Mouse (Mus musculus): ENCODE measurements around the gene Tubb5. TPM values are rescaled to one million over a fixed set of nuclear protein-coding genes. Genes with fewer than 3 reads are reported as not detected.

The Tubb5 gene
- polyA plus RNA-seq, 1 experiment from 2014 or later = 1,626 TPM

- WGBS = 77% methylated on average over 2 of the region's 2 CpGs
- no peak overlapping the region for H3K4me2 ChIP-seq (ENCODE audit: low read depth, low read length)
- no peak for ATAC-seq (ENCODE audit: low read depth)
Measured at GRCm38 (mm10) chr17:35800905-35801304, 37.2 kb downstream of the Tubb5 start.

GRCm38 (mm10) chr17:35796835-35797234, 41.3 kb downstream of the Tubb5 start:
- 78% methylated on average over 5 of the region's 5 CpGs for WGBS
- Histone ChIP-seq H3K4me3 (ENCODE audit: low read depth, low read length) (no peak overlapping the region), H3K27ac (ENCODE audit: low read depth, low read length) (no peak overlapping the region), H3K4me2 (ENCODE audit: low read depth, low read length) (no peak overlapping the region), H3K9ac (replicated peaks; ENCODE audit: low read depth, low read length) (no peak overlapping the region), H3K36me3 (ENCODE audit: control insufficient read depth, insufficient read depth, low read length) (no peaks in the 10 kb centered on the region), H3K9me3 (ENCODE audit: control insufficient read depth, low read length) (no peaks in the 10 kb centered on the region), H3K27me3 (ENCODE audit: control insufficient read depth, insufficient read depth, low read length) (no peaks in the 10 kb centered on the region), H3K4me1 (ENCODE audit: control insufficient read depth, insufficient read depth, low read length) (no peaks in the 10 kb centered on the region)
- no peak for ATAC-seq (ENCODE audit: low read depth)

More at GRCm38 (mm10) chr17:35800905-35801304, 37.2 kb downstream of the Tubb5 start:
- H3K4me1 ChIP-seq (ENCODE audit: control insufficient read depth, insufficient read depth, low read length) = no peaks in the 10 kb centered on the region
- H3K4me3 ChIP-seq (ENCODE audit: low read depth, low read length) = no peak overlapping the region
- H3K9me3 ChIP-seq (ENCODE audit: control insufficient read depth, low read length) = no peaks in the 10 kb centered on the region
- H3K36me3 ChIP-seq (ENCODE audit: control insufficient read depth, insufficient read depth, low read length) = no peaks in the 10 kb centered on the region
- H3K27ac ChIP-seq (ENCODE audit: low read depth, low read length) = no peak overlapping the region
- no peaks in the 10 kb centered on the region for H3K27me3 ChIP-seq (ENCODE audit: control insufficient read depth, insufficient read depth, low read length)
- no peak overlapping the region for H3K9ac ChIP-seq (replicated peaks; ENCODE audit: low read depth, low read length)

GRCm38 (mm10) chr17:35795656-35796055, 42.5 kb downstream of the Tubb5 start:
- Histone ChIP-seq H3K4me3 (ENCODE audit: low read depth, low read length) (no peak overlapping the region), H3K4me1 (ENCODE audit: control insufficient read depth, insufficient read depth, low read length) (no peaks in the 10 kb centered on the region), H3K9ac (replicated peaks; ENCODE audit: low read depth, low read length) (no peak overlapping the region), H3K27me3 (ENCODE audit: control insufficient read depth, insufficient read depth, low read length) (no peaks in the 10 kb centered on the region), H3K4me2 (ENCODE audit: low read depth, low read length) (no peak overlapping the region), H3K9me3 (ENCODE audit: control insufficient read depth, low read length) (no peaks in the 10 kb centered on the region), H3K27ac (ENCODE audit: low read depth, low read length) (no peak overlapping the region), H3K36me3 (ENCODE audit: control insufficient read depth, insufficient read depth, low read length) (no peaks in the 10 kb centered on the region)
- no peak for ATAC-seq (ENCODE audit: low read depth)
- WGBS = 77% methylated on average over 6 of the region's 6 CpGs

- no peak overlapping the region for H3K27ac ChIP-seq (ENCODE audit: low read depth, low read length)
- no peaks in the 10 kb centered on the region for H3K36me3 ChIP-seq (ENCODE audit: control insufficient read depth, insufficient read depth, low read length)
- no peaks in the 10 kb centered on the region for H3K4me1 ChIP-seq (ENCODE audit: control insufficient read depth, insufficient read depth, low read length)
- no peak for ATAC-seq (ENCODE audit: low read depth)
- no peaks in the 10 kb centered on the region for H3K9me3 ChIP-seq (ENCODE audit: control insufficient read depth, low read length)
- no peaks in the 10 kb centered on the region for H3K27me3 ChIP-seq (ENCODE audit: control insufficient read depth, insufficient read depth, low read length)
- no peak overlapping the region for H3K4me3 ChIP-seq (ENCODE audit: low read depth, low read length)
- WGBS = 59% methylated on average over 2 of the region's 2 CpGs
- H3K9ac ChIP-seq (replicated peaks; ENCODE audit: low read depth, low read length) = no peak overlapping the region
- H3K4me2 ChIP-seq (ENCODE audit: low read depth, low read length) = no peak overlapping the region
Measured at GRCm38 (mm10) chr17:35795099-35795498, 43.0 kb downstream of the Tubb5 start.

GRCm38 (mm10) chr17:35792837-35793236, 45.3 kb downstream of the Tubb5 start:
- H3K4me1 ChIP-seq (ENCODE audit: control insufficient read depth, insufficient read depth, low read length) = no peaks in the 10 kb centered on the region
- no peaks in the 10 kb centered on the region for H3K27me3 ChIP-seq (ENCODE audit: control insufficient read depth, insufficient read depth, low read length)
- H3K4me3 ChIP-seq (ENCODE audit: low read depth, low read length) = no peak overlapping the region
- H3K4me2 ChIP-seq (ENCODE audit: low read depth, low read length) = no peak overlapping the region
- WGBS = 96% methylated on average over 2 of the region's 2 CpGs
- H3K9ac ChIP-seq (replicated peaks; ENCODE audit: low read depth, low read length) = no peak overlapping the region
- ATAC-seq (ENCODE audit: low read depth) = no peak
- H3K36me3 ChIP-seq (ENCODE audit: control insufficient read depth, insufficient read depth, low read length) = no peaks in the 10 kb centered on the region
- no peak overlapping the region for H3K27ac ChIP-seq (ENCODE audit: low read depth, low read length)
- H3K9me3 ChIP-seq (ENCODE audit: control insufficient read depth, low read length) = no peaks in the 10 kb centered on the region

GRCm38 (mm10) chr17:35790933-35791332, 47.2 kb downstream of the Tubb5 start:
- Histone ChIP-seq H3K27ac (ENCODE audit: low read depth, low read length) (no peak overlapping the region), H3K9me3 (ENCODE audit: control insufficient read depth, low read length) (no peaks in the 10 kb centered on the region), H3K4me1 (ENCODE audit: control insufficient read depth, insufficient read depth, low read length) (no peaks in the 10 kb centered on the region), H3K27me3 (ENCODE audit: control insufficient read depth, insufficient read depth, low read length) (no peaks in the 10 kb centered on the region), H3K9ac (replicated peaks; ENCODE audit: low read depth, low read length) (no peak overlapping the region), H3K36me3 (ENCODE audit: control insufficient read depth, insufficient read depth, low read length) (no peaks in the 10 kb centered on the region), H3K4me3 (ENCODE audit: low read depth, low read length) (no peak overlapping the region), H3K4me2 (ENCODE audit: low read depth, low read length) (no peak overlapping the region)
- WGBS = 92% methylated on average over 4 of the region's 4 CpGs
- no peak for ATAC-seq (ENCODE audit: low read depth)

GRCm38 (mm10) chr17:35788025-35788424, 50.1 kb downstream of the Tubb5 start:
- WGBS = 88% methylated on average over 3 of the region's 3 CpGs
- no peak for ATAC-seq (ENCODE audit: low read depth)

GRCm38 (mm10) chr17:35787493-35787892, 50.6 kb downstream of the Tubb5 start:
- Histone ChIP-seq H3K4me3 (ENCODE audit: low read depth, low read length) (no peak overlapping the region), H3K36me3 (ENCODE audit: control insufficient read depth, insufficient read depth, low read length) (no peaks in the 10 kb centered on the region), H3K9me3 (ENCODE audit: control insufficient read depth, low read length) (no peaks in the 10 kb centered on the region), H3K4me2 (ENCODE audit: low read depth, low read length) (no peak overlapping the region), H3K27me3 (ENCODE audit: control insufficient read depth, insufficient read depth, low read length) (no peaks in the 10 kb centered on the region), H3K9ac (replicated peaks; ENCODE audit: low read depth, low read length) (no peak overlapping the region), H3K4me1 (ENCODE audit: control insufficient read depth, insufficient read depth, low read length) (no peaks in the 10 kb centered on the region), H3K27ac (ENCODE audit: low read depth, low read length) (no peak overlapping the region)
- no peak for ATAC-seq (ENCODE audit: low read depth)

More at GRCm38 (mm10) chr17:35788025-35788424, 50.1 kb downstream of the Tubb5 start:
- H3K27ac ChIP-seq (ENCODE audit: low read depth, low read length) = no peak overlapping the region
- H3K4me3 ChIP-seq (ENCODE audit: low read depth, low read length) = no peak overlapping the region
- H3K27me3 ChIP-seq (ENCODE audit: control insufficient read depth, insufficient read depth, low read length) = no peaks in the 10 kb centered on the region
- H3K4me1 ChIP-seq (ENCODE audit: control insufficient read depth, insufficient read depth, low read length) = no peaks in the 10 kb centered on the region
- H3K9ac ChIP-seq (replicated peaks; ENCODE audit: low read depth, low read length) = no peak overlapping the region
- no peaks in the 10 kb centered on the region for H3K36me3 ChIP-seq (ENCODE audit: control insufficient read depth, insufficient read depth, low read length)
- H3K9me3 ChIP-seq (ENCODE audit: control insufficient read depth, low read length) = no peaks in the 10 kb centered on the region
- H3K4me2 ChIP-seq (ENCODE audit: low read depth, low read length) = no peak overlapping the region

- no peaks in the 10 kb centered on the region for H3K36me3 ChIP-seq (ENCODE audit: control insufficient read depth, insufficient read depth, low read length)
- no peak overlapping the region for H3K4me3 ChIP-seq (ENCODE audit: low read depth, low read length)
- H3K4me2 ChIP-seq (ENCODE audit: low read depth, low read length) = no peak overlapping the region
- no peak overlapping the region for H3K9ac ChIP-seq (replicated peaks; ENCODE audit: low read depth, low read length)
- WGBS = 92% methylated on average over 4 of the region's 4 CpGs
- H3K4me1 ChIP-seq (ENCODE audit: control insufficient read depth, insufficient read depth, low read length) = no peaks in the 10 kb centered on the region
- no peak overlapping the region for H3K27ac ChIP-seq (ENCODE audit: low read depth, low read length)
- no peaks in the 10 kb centered on the region for H3K9me3 ChIP-seq (ENCODE audit: control insufficient read depth, low read length)
- no peak for ATAC-seq (ENCODE audit: low read depth)
- no peaks in the 10 kb centered on the region for H3K27me3 ChIP-seq (ENCODE audit: control insufficient read depth, insufficient read depth, low read length)
Measured at GRCm38 (mm10) chr17:35785140-35785539, 53.0 kb downstream of the Tubb5 start.

GRCm38 (mm10) chr17:35783944-35784343, 54.2 kb downstream of the Tubb5 start:
- no peak overlapping the region for H3K9ac ChIP-seq (replicated peaks; ENCODE audit: low read depth, low read length)
- no peaks in the 10 kb centered on the region for H3K36me3 ChIP-seq (ENCODE audit: control insufficient read depth, insufficient read depth, low read length)
- H3K27ac ChIP-seq (ENCODE audit: low read depth, low read length) = no peak overlapping the region
- 77% methylated on average over 6 of the region's 6 CpGs for WGBS
- no peak overlapping the region for H3K4me2 ChIP-seq (ENCODE audit: low read depth, low read length)
- no peaks in the 10 kb centered on the region for H3K4me1 ChIP-seq (ENCODE audit: control insufficient read depth, insufficient read depth, low read length)
- H3K4me3 ChIP-seq (ENCODE audit: low read depth, low read length) = no peak overlapping the region
- no peaks in the 10 kb centered on the region for H3K9me3 ChIP-seq (ENCODE audit: control insufficient read depth, low read length)
- no peaks in the 10 kb centered on the region for H3K27me3 ChIP-seq (ENCODE audit: control insufficient read depth, insufficient read depth, low read length)
- no peak for ATAC-seq (ENCODE audit: low read depth)

All from neural tube, embryonic 14.5 days (tissue).